Mouse (Mus musculus): ENCODE results near the gene Dnm3.

Gene Dnm3

GRCm38 (mm10) chr1:162327631-162328030 lies 150.2 kb downstream of the Dnm3 start:
- DNase-seq (ENCODE audit: low read depth, low spot score), result no peak

- DNase-seq (ENCODE audit: low read depth, low spot score), result no peak
These were observed 153.4 kb downstream of the Dnm3 start for GRCm38 (mm10) chr1:162324412-162324811.

GRCm38 (mm10) chr1:162323142-162323541 lies 154.7 kb downstream of the Dnm3 start:
- DNase-seq (ENCODE audit: low read depth, low spot score), result no peak

- no peak for DNase-seq (ENCODE audit: low read depth, low spot score)
These were observed 164.2 kb downstream of the Dnm3 start for GRCm38 (mm10) chr1:162313451-162314276.

- DNase-seq (ENCODE audit: low read depth, low spot score), result no peak
These were observed 165.2 kb downstream of the Dnm3 start for GRCm38 (mm10) chr1:162312621-162313020.

- DNase-seq (ENCODE audit: low read depth, low spot score), result no peak
These were observed 165.7 kb downstream of the Dnm3 start for GRCm38 (mm10) chr1:162312152-162312551.

- no peak for DNase-seq (ENCODE audit: low read depth, low spot score)
These were observed 172.6 kb downstream of the Dnm3 start for GRCm38 (mm10) chr1:162305247-162305646.

GRCm38 (mm10) chr1:162302480-162302879 lies 175.4 kb downstream of the Dnm3 start:
- no peak for DNase-seq (ENCODE audit: low read depth, low spot score)

- DNase-seq (ENCODE audit: low read depth, low spot score), result no peak
These were observed 178.1 kb downstream of the Dnm3 start for GRCm38 (mm10) chr1:162299558-162300319.

- DNase-seq (ENCODE audit: low read depth, low spot score), result no peak
These were observed 179.3 kb downstream of the Dnm3 start for GRCm38 (mm10) chr1:162298527-162298926.

- DNase-seq (ENCODE audit: low read depth, low spot score), result no peak
These were observed 182.4 kb downstream of the Dnm3 start for GRCm38 (mm10) chr1:162295443-162295842.

GRCm38 (mm10) chr1:162294572-162294910 lies 183.3 kb downstream of the Dnm3 start:
- DNase-seq (ENCODE audit: low read depth, low spot score), result no peak

- DNase-seq (ENCODE audit: low read depth, low spot score), result no peak
These were observed 183.9 kb downstream of the Dnm3 start for GRCm38 (mm10) chr1:162293732-162294571.

- no peak for DNase-seq (ENCODE audit: low read depth, low spot score)
These were observed 190.9 kb downstream of the Dnm3 start for GRCm38 (mm10) chr1:162286910-162287309.

GRCm38 (mm10) chr1:162281981-162282381 lies 195.9 kb downstream of the Dnm3 start:
- no peak for DNase-seq (ENCODE audit: low read depth, low spot score)

- DNase-seq (ENCODE audit: low read depth, low spot score), result no peak
These were observed 197.8 kb downstream of the Dnm3 start for GRCm38 (mm10) chr1:162280052-162280451.

GRCm38 (mm10) chr1:162276011-162276410 lies 201.8 kb downstream of the Dnm3 start:
- no peak for DNase-seq (ENCODE audit: low read depth, low spot score)

- no peak for DNase-seq (ENCODE audit: low read depth, low spot score)
These were observed 203.1 kb downstream of the Dnm3 start for GRCm38 (mm10) chr1:162274674-162275248.

- DNase-seq (ENCODE audit: low read depth, low spot score), result no peak
These were observed 220.8 kb downstream of the Dnm3 start for GRCm38 (mm10) chr1:162256912-162257607.

GRCm38 (mm10) chr1:162254944-162255343 lies 222.9 kb downstream of the Dnm3 start:
- DNase-seq (ENCODE audit: low read depth, low spot score), result no peak
